Mouse (Mus musculus): Measurements from ENCODE around the gene Camk1d. TPM values are rescaled to one million over a fixed set of nuclear protein-coding genes. Genes with fewer than 3 reads are reported as not detected.

Gene Camk1d
- total RNA-seq, 2 experiments from 2014 or later, result 64.2 to 64.3 TPM

DNA sequence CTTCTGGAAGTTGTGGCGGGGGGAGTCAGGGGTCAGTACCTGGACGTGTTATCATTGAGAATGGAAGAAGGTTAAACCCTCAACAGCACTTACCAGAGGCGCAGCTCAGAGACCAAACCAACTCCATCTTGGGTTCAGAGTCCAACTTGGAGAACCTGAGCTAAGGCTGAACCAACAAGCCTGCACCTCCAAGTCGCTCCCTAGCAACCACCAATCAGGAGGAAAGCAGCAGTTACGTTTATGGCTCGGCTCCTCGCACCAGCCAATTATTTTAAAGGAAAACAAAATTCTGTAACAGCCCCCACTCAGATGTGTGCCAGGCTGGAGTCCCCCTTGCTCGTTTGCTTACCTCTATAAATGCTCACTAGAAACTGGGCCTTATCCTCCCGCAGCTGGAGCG lies 44.2 kb downstream of the Camk1d start:
- DNase-seq, result no peak
- intact Hi-C loops (cut with DNase I), result no loop called here

DNA sequence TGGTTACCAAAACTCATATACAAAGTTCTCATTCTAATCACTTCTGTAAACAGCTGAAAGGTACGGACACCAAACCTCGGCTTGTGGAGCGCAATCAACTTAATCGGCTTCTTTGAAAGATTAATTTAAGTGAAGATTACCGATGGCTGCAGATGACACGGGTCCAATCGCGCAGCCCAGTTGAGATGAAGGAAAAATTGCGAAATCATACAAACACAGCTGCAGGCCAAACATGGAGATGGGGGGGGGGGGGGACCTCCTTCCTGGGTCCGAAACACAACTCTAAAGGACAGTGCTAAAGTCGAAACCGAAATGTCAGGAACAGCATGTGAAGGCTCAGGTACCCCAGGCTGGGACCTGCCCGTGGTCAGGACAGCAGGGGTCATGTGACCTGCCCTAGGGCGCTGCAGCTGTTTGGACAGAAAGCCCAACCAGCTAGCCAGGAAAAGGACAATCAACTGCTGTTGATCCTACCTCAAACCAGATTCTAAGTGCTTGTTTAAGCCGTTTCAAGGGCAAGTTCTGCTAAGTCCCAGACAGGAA lies 44.7 kb downstream of the Camk1d start:
- intact Hi-C loops (cut with DNase I), result no loop called here

GRCm38 (mm10) chr2:5668940-5669339 lies 45.4 kb downstream of the Camk1d start:
- DNase-seq, result no peak
- intact Hi-C loops (cut with DNase I), result no loop called here

More for the DNA sequence above, 44.7 kb downstream of the Camk1d start:
- no peak for DNase-seq

GRCm38 (mm10) chr2:5663499-5663898 lies 50.8 kb downstream of the Camk1d start:
- intact Hi-C loops (cut with DNase I), result no loop called here
- no peak for DNase-seq

DNA sequence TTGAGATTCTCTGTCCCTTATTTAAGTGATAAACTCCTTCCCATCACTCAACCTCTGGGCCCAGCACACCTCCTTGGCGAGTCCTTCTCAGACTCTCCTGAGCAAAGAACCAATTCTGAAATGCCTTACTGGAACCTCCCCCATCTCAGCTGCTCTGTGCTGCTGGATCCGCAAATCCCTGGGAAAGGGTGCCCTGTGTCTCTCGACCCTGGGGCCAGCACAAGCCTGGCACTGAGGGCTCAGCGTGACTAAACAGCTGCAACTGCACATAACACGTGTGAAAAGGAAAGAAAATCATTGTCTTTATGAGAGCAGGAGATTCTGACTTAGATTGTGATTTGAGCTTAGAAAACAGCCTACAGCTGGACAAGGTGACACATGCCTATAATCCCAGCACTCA lies 52.4 kb downstream of the Camk1d start:
- intact Hi-C loops (cut with DNase I), result no loop called here
- no peak for DNase-seq

- no peak for DNase-seq
- intact Hi-C loops (cut with DNase I), result no loop called here
Measured at GRCm38 (mm10) chr2:5658000-5658399, 56.3 kb downstream of the Camk1d start.

- intact Hi-C loops (cut with DNase I), result no loop called here
- DNase-seq, result no peak
Measured at GRCm38 (mm10) chr2:5656326-5656725, 58.0 kb downstream of the Camk1d start.

DNA sequence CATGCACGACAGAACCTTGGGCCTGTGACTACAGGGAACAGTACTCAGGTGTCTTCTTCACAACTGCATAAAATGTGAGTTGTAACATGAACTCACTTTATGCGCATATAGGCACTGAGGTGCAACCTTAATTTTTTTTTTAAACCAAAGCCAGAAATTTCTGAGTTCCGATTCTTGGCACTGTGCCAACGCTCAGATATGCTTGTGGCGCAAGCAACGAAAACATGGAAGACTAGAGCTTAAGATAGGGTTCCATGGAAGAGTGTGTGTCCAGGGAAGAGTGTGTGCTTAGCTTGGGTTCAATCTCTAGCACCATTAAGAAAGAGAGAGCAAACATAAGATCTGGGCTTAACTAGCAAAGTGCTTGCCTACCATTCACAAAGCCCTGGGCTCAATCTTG lies 62.2 kb downstream of the Camk1d start:
- intact Hi-C loops (cut with DNase I), result no loop called here
- DNase-seq, result no peak

DNA sequence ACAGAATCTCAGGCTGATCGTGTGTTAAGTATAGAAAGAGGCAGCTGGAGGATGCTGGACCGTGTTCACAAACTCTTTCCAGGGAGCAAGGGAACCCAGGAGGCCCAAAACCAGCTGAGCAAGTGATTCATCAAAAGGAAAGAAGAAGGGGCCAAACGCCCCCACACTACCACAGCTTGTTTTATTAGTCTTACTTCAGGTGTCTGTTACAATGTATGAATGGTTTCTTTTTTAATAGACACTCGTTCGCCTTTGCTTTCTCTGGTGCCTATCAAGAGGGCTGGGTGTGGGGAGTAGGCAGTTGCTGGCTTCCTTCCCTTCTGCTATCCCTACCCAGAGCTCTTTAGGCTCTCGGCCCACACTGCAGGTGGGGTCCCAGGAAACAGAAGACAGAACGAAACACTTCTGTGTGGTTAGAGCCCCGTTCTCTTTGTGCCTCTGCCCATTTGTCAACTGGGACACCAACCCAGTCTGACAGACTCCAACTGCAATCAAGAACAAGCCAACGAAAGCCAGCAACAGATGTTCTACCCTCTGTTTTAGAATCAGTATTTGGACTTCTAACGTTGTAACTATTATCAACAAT lies 62.9 kb downstream of the Camk1d start:
- peak; percentile 6 for DNase-seq
- intact Hi-C loops (cut with DNase I), result no loop called here

DNA sequence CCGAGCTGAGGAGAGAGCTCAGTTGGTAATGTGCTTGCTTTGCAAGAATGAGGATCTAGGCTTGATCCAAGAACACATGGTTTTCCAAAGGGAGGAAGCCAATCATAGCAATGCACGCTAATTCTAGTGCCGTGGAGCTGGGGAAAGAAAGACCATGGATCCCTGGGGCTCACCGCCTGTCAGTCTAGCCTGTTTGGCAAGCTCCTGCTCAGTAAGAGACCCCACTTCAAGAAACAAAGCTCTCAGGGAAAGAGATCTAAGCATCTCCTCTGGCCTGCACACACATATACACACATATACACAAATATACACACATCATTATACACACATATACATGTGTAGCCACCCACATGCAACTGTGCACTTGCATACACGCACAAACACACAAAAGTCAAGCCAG lies 65.1 kb downstream of the Camk1d start:
- peak; percentile 11 for DNase-seq
- intact Hi-C loops (cut with DNase I), result no loop called here

DNA sequence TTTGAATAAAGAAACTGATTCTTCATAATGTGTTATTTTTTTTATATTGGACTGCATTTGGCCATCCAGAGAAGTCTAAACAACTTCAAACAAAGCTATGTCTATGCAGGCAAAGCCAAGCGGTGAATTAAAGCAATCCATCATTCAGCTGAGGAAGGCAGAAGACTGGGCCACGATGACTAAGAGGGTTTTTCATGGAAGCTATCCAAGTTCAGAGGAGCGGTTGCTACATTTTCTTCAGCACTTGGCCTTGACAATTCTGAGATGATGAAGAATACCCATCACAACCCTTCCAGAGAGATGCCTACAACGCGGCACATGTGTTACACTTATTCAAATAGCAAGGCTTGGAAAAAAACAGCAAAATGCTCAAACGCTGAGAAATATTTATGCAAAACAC lies 65.6 kb downstream of the Camk1d start:
- DNase-seq, result no peak
- intact Hi-C loops (cut with DNase I), result no loop called here

GRCm38 (mm10) chr2:5646322-5646721 lies 68.0 kb downstream of the Camk1d start:
- intact Hi-C loops (cut with DNase I), result no loop called here
- DNase-seq, result no peak

DNA sequence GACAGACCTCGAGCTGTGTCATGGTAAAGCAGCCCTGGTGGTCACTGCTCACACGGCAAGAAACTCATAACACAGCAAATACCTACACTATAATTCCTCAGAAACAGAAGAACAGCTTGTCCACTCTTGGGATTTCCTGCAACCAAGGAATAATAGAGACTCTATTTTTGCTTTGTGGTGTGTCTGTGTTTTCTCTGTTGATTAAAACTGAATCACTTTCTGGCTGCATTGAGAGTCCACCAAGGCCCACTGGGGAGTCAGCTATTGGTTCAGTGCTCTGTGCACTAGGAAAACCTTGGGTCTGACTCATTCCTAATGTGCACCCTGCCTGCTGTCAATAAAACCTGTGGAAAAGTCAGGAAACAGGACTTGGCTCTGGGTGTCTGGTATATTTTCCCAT lies 68.7 kb downstream of the Camk1d start:
- DNase-seq, result no peak
- intact Hi-C loops (cut with DNase I), result no loop called here

DNA sequence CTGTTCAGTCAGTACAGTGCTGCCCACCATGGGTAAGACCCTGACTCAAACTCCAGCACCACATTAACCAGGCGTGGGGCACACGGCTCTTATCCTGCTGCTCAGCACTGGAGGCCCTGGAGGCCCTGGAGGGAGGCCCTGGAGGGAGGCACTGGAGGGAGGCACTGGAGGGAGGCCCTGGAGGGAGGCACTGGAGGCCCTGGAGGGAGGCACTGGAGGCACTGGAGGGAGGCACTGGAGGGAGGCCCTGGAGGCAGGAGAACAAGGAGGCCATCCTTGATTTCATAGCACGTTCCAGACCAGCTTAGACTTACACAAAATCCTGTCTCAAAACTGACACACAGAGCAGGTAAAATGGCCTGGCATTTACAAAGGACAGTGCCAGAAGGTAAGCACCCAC lies 70.4 kb downstream of the Camk1d start:
- DNase-seq, result no peak
- intact Hi-C loops (cut with DNase I), result no loop called here

DNA sequence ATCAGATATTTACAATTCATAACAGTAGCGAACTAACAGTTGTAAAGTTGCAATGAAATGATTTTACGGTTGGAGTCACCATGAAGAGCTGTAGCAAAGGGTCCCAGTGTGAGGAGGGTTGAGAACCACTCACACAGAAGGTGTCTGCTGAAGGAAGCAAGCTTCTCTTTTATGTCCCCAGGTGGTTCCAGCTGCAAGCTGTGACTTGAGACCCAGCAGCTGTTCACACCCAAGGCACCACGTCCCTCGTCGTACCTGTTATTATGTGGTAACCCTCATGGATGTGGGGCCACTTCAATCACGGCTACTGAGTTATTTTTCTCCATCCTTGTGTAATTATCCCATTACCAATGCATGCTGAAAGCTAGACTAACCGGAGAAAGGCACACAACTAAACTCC lies 71.1 kb downstream of the Camk1d start:
- intact Hi-C loops (cut with DNase I), result no loop called here
- DNase-seq, result no peak

GRCm38 (mm10) chr2:5642624-5643023 lies 71.7 kb downstream of the Camk1d start:
- intact Hi-C loops (cut with DNase I), result no loop called here
- DNase-seq, result no peak

GRCm38 (mm10) chr2:5641678-5642077 lies 72.6 kb downstream of the Camk1d start:
- DNase-seq, result no peak
- intact Hi-C loops (cut with DNase I), result no loop called here

GRCm38 (mm10) chr2:5640586-5640985 lies 73.7 kb downstream of the Camk1d start:
- DNase-seq, result no peak
- intact Hi-C loops (cut with DNase I), result no loop called here

DNA sequence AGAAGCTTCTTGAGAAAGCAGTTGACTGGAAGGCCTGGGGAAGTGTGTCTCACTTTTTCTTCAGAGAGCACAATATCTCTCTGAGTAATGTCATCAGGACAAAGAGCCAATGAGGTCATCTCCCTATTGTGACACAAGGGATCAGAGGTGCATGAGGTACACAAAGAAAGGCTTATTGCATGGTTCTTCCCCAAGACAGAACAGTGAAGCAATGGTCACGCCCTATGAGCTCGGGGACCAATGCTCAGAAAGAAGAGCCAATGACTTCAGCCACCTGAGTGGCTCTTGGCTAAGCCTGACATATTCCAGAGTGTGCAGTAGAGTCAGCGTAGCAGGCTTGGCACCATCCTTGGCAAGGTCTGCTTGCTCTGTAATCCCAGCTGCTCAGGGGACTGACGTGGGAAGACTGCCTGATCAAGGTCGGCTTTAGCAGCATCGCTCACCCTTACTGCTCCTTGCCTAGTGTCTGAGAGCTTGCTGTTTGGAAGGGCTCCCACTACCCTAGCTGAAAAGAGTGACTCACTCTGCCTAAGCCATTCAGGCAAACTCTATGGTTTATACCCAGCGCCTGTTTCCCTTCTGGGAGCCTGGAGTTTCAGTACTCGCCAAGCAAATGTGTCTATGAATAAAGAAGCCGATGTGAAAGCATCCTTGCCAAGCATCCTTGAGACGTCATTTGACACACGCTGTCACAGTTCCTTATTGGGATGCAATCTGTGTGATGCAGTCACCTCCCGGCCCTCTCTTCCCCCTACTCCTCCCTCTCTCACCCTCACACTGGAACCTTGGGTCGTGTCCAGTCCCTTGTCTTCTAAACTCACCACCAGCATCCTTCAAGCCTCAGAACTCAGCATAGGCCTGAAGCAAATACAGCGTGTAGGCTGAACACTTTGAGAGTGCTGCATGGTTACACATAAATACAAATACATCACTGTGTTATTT lies 77.2 kb downstream of the Camk1d start:
- DNase-seq, result peak; percentile 56
- intact Hi-C loops (cut with DNase I), result no loop called here

- intact Hi-C loops (cut with DNase I), result no loop called here
- no peak for DNase-seq
Measured at GRCm38 (mm10) chr2:5632355-5632684, 82.0 kb downstream of the Camk1d start.

GRCm38 (mm10) chr2:5631676-5632354 lies 82.5 kb downstream of the Camk1d start:
- no peak for DNase-seq
- intact Hi-C loops (cut with DNase I), result no loop called here

- intact Hi-C loops (cut with DNase I), result no loop called here
- no peak for DNase-seq
Measured at GRCm38 (mm10) chr2:5630710-5631109, 83.6 kb downstream of the Camk1d start.
